Mouse (Mus musculus) intestine, embryonic 16.5 days (tissue): Measurements from ENCODE around the gene Espn. TPM values are rescaled to one million over a fixed set of nuclear protein-coding genes. Genes with fewer than 3 reads are reported as not detected.

ENCODE experiments used
- ATAC-seq: fragments of 200-750 bp; cut with Nextera tagmentation; 2 replicates; pipeline ENCODE4 v1.8.0; 2017; ENCODE audit warnings: moderate TSS enrichment, moderate library complexity
- H3K27ac ChIP-seq: fragments of 300-500 bp; sonication (generic); 2 replicates; pipeline ENCODE4 v1.5.1; 2014; ENCODE audit warnings: mild to moderate bottlenecking, low read length
- H3K27me3 ChIP-seq: fragments of 300-500 bp; sonication (generic); replicated peaks from 2 replicates; pipeline ENCODE4 v1.6.1; 2014; ENCODE audit warnings: low read length, control low read depth, mixed read lengths; ENCODE audit not compliant: control insufficient read depth, insufficient read depth
- H3K36me3 ChIP-seq: fragments of 300-500 bp; sonication (generic); 2 replicates; pipeline ENCODE4 v1.6.1; 2014; ENCODE audit warnings: low read length, control low read depth; ENCODE audit not compliant: control insufficient read depth, insufficient read depth
- H3K4me1 ChIP-seq: fragments of 300-500 bp; sonication (generic); 2 replicates; pipeline ENCODE4 v1.6.1; 2014; ENCODE audit warnings: low read length, control low read depth, mixed read lengths; ENCODE audit not compliant: control insufficient read depth, insufficient read depth
- H3K4me2 ChIP-seq: fragments of 300-500 bp; sonication (generic); 2 replicates; pipeline ENCODE4 v1.6.1; 2014; ENCODE audit warnings: low read depth, low read length, control low read depth
- H3K4me3 ChIP-seq: fragments of 300-500 bp; sonication (generic); 2 replicates; pipeline ENCODE4 v1.5.1; 2014; ENCODE audit warnings: mild to moderate bottlenecking, low read length
- H3K9ac ChIP-seq: fragments of 300-500 bp; sonication (generic); 2 replicates; pipeline ENCODE4 v1.6.1; 2014; ENCODE audit warnings: low read depth, low read length
- H3K9me3 ChIP-seq: fragments of 300-500 bp; sonication (generic); 2 replicates; pipeline ENCODE4 v1.6.1; 2016; ENCODE audit warnings: low read length, control low read depth; ENCODE audit not compliant: control insufficient read depth
- WGBS: fragments of 180-500 bp; shearing (Covaris S2); extraction: QIAGEN DNeasy Blood & Tissue Kit; methylation state at CpG from one replicate; pipeline ENCODE4 v1.1.7; 2014; 5-methylcytosine and 5-hydroxymethylcytosine counted together
- polyA plus RNA-seq: library from polyadenylated mRNA; unstranded; fragments of >200 nt; fragmentation: Nextera tagmentation; extraction: Ambion mirVana; gene quantifications from 2 replicates; pipeline ENCODE4 v1.2.1, GENCODE M21; 2015

The Espn gene
- polyA plus RNA-seq, 1 experiment from 2014 or later, result 31.6 TPM

- Histone ChIP-seq H3K27ac (peak overlapping the region; percentile 60), H3K9me3 (no peaks in the 10 kb centered on the region), H3K36me3 (no peaks in the 10 kb centered on the region), H3K27me3 (peaks cover 57% of the 10 kb centered on the region), H3K4me2 (peak overlapping the region; percentile 88), H3K4me1 (peaks cover 45% of the 10 kb centered on the region), H3K4me3 (peak overlapping the region; percentile 59), H3K9ac (peak overlapping the region; percentile 72)
- 9% methylated on average over 49 of the region's 50 CpGs for WGBS
- peak; percentile 60 for ATAC-seq
Observed at GRCm38 (mm10) chr4:152131809-152132771, 20.1 kb downstream of the Espn start.

GRCm38 (mm10) chr4:152130771-152131653 lies 21.2 kb downstream of the Espn start:
- H3K27me3 ChIP-seq, result peaks cover 67% of the 10 kb centered on the region

GRCm38 (mm10) chr4:152129395-152129930 lies 22.7 kb downstream of the Espn start:
- WGBS, result 43% methylated on average over 13 of the region's 13 CpGs
- ATAC-seq, result no peak
- Histone ChIP-seq H3K4me1 (peaks cover 49% of the 10 kb centered on the region), H3K4me2 (peak overlapping the region; percentile 88), H3K27me3 (peaks cover 81% of the 10 kb centered on the region), H3K27ac (no peak overlapping the region), H3K9me3 (no peaks in the 10 kb centered on the region; the same call in 1 of the 2 replicates), H3K4me3 (peak overlapping the region; percentile 32), H3K36me3 (no peaks in the 10 kb centered on the region; the same call in 1 of the 2 replicates), H3K9ac (peak overlapping the region; percentile 24; the same call in 1 of the 2 replicates)

More at GRCm38 (mm10) chr4:152130771-152131653, 21.2 kb downstream of the Espn start:
- WGBS, result under 1% methylated on average over 85 of the region's 85 CpGs
- Histone ChIP-seq H3K4me2 (peak overlapping the region; percentile 88), H3K9me3 (no peaks in the 10 kb centered on the region; the same call in 1 of the 2 replicates), H3K4me3 (peak overlapping the region; percentile 59), H3K4me1 (peaks cover 46% of the 10 kb centered on the region), H3K27ac (peak overlapping the region; percentile 23), H3K36me3 (no peaks in the 10 kb centered on the region; the same call in 1 of the 2 replicates), H3K9ac (peak overlapping the region; percentile 72)
- peak; percentile 82 for ATAC-seq

- peak; percentile 18 for ATAC-seq
- H3K4me3 ChIP-seq, result peak overlapping the region; percentile 32
- H3K9me3 ChIP-seq, result no peaks in the 10 kb centered on the region; the same call in 1 of the 2 replicates
- peak overlapping the region; percentile 34; the same call in 1 of the 2 replicates for H3K9ac ChIP-seq
- peaks cover 49% of the 10 kb centered on the region for H3K4me1 ChIP-seq
- peaks cover 84% of the 10 kb centered on the region for H3K27me3 ChIP-seq
- H3K27ac ChIP-seq, result no peak overlapping the region
- 48% methylated on average over 5 of the region's 5 CpGs for WGBS
- H3K36me3 ChIP-seq, result no peaks in the 10 kb centered on the region; the same call in 1 of the 2 replicates
- H3K4me2 ChIP-seq, result peak overlapping the region; percentile 88
Observed at GRCm38 (mm10) chr4:152128784-152129183, 23.4 kb downstream of the Espn start.

- H3K4me1 ChIP-seq, result peaks cover 46% of the 10 kb centered on the region
- no peak overlapping the region for H3K9ac ChIP-seq
- no peak for ATAC-seq
- WGBS, result 85% methylated on average over 11 of the region's 11 CpGs
- no peak overlapping the region for H3K4me3 ChIP-seq
- H3K27me3 ChIP-seq, result peaks cover 86% of the 10 kb centered on the region
- H3K36me3 ChIP-seq, result no peaks in the 10 kb centered on the region; the same call in 1 of the 2 replicates
- H3K27ac ChIP-seq, result no peak overlapping the region
- H3K9me3 ChIP-seq, result no peaks in the 10 kb centered on the region; the same call in 1 of the 2 replicates
- H3K4me2 ChIP-seq, result no peak overlapping the region
Observed at GRCm38 (mm10) chr4:152127884-152128283, 24.3 kb downstream of the Espn start.

GRCm38 (mm10) chr4:152126026-152126920 lies 25.9 kb downstream of the Espn start:
- ATAC-seq, result no peak
- Histone ChIP-seq H3K27ac (no peak overlapping the region), H3K27me3 (peaks cover 77% of the 10 kb centered on the region), H3K4me1 (peaks cover 33% of the 10 kb centered on the region), H3K4me2 (peak overlapping the region; percentile 23), H3K36me3 (no peaks in the 10 kb centered on the region; the same call in 1 of the 2 replicates), H3K9ac (0 out of 2 replicates have a peak overlapping the region, but pooled peaks have one; percentile 7), H3K4me3 (peak overlapping the region; percentile 24), H3K9me3 (no peaks in the 10 kb centered on the region; the same call in 1 of the 2 replicates)
- WGBS, result 26% methylated on average over 65 of the region's 65 CpGs

GRCm38 (mm10) chr4:152125161-152126025 lies 26.8 kb downstream of the Espn start:
- H3K9ac ChIP-seq, result 0 out of 2 replicates have a peak overlapping the region, but pooled peaks have one; percentile 33
- WGBS, result 28% methylated on average over 56 of the region's 56 CpGs
- H3K27ac ChIP-seq, result no peak overlapping the region
- ATAC-seq, result no peak
- H3K27me3 ChIP-seq, result peaks cover 78% of the 10 kb centered on the region
- peaks cover 31% of the 10 kb centered on the region for H3K4me1 ChIP-seq
- H3K4me3 ChIP-seq, result peak overlapping the region; percentile 24
- H3K9me3 ChIP-seq, result no peaks in the 10 kb centered on the region; the same call in 1 of the 2 replicates
- peak overlapping the region; percentile 23 for H3K4me2 ChIP-seq
- no peaks in the 10 kb centered on the region; the same call in 1 of the 2 replicates for H3K36me3 ChIP-seq
